ENCODE assay signal across 9 mouse cellular contexts in genomic region chr8:13649154-13649515, GRCm38 (mm10). TPM values are rescaled to one million over a fixed set of nuclear protein-coding genes. Genes with fewer than 3 reads are reported as not detected.
DNase-seq lines count a peak whose midpoint lies in the region; ATAC-seq lines count a peak whose summit lies in the region.
"Had no signal": no experiment of that assay in that cellular context is flagged by ENCODE, and none has a peak within 500 bp of the region (broad histone marks: within the 10 kb centered on the region; RNA-seq: fewer than 3 reads in every experiment).

No protein-coding gene starts in this region.

- no peaks in the 10 kb centered on the region for H3K36me3 ChIP-seq in heart, embryonic 12.5 days
- H3K36me3 ChIP-seq in hindbrain, embryonic 11.5 days (ENCODE audit: control insufficient read depth, insufficient read depth, low read length): no peaks in the 10 kb centered on the region
- no peaks in the 10 kb centered on the region for H3K36me3 ChIP-seq in midbrain, embryonic 14.5 days (ENCODE audit: control insufficient read depth, insufficient read depth, low read length)
- H3K36me3 ChIP-seq: limb, embryonic 12.5 days had no signal

- no peak overlapping the region for H3K4me3 ChIP-seq in heart, embryonic 12.5 days
- H3K4me3 ChIP-seq in hindbrain, embryonic 11.5 days (ENCODE audit: low read depth, low read length): no peak overlapping the region
- H3K4me3 ChIP-seq in midbrain, embryonic 14.5 days (replicated peaks; ENCODE audit: low read depth, low read length): no peak overlapping the region
- H3K4me3 ChIP-seq: limb, embryonic 12.5 days had no signal

- peaks cover 76% of the 10 kb centered on the region for H3K4me1 ChIP-seq in heart, embryonic 12.5 days (replicated peaks)
- H3K4me1 ChIP-seq in hindbrain, embryonic 11.5 days (replicated peaks; ENCODE audit: control insufficient read depth, insufficient read depth, low read length): peaks cover 10% of the 10 kb centered on the region
- H3K4me1 ChIP-seq in midbrain, embryonic 14.5 days (ENCODE audit: control insufficient read depth, insufficient read depth, low read length): peaks cover 30% of the 10 kb centered on the region

- ATAC-seq in heart, embryonic 12.5 days (ENCODE audit: insufficient number of reproducible peaks, low FRiP score): no peak
- peak; percentile 74 for ATAC-seq in CD4-positive, CD25-positive, alpha-beta regulatory T cell, adult 4 months
- ATAC-seq in hindbrain, embryonic 11.5 days (ENCODE audit: low FRiP score): no peak
- no peak for ATAC-seq in midbrain, embryonic 14.5 days (ENCODE audit: low FRiP score, low TSS enrichment)

- WGBS in heart, embryonic 12.5 days: 49% methylated on average over 3 of the region's 3 CpGs
- 20% methylated on average over 3 of the region's 3 CpGs for WGBS in hindbrain, embryonic 11.5 days
- WGBS in midbrain, embryonic 14.5 days: 18% methylated on average over 3 of the region's 3 CpGs

- DNase-seq in heart, postnatal 10 days: no peak
- peak; percentile 32 for DNase-seq in hindbrain, embryonic 11.5 days (ENCODE audit: low spot score)
- no peak for DNase-seq in midbrain, embryonic 14.5 days
- no peak for DNase-seq in yolk sac, embryonic 10.5 days (ENCODE audit: low spot score)
- no peak for DNase-seq in kidney, adult 8-10 months
- no peak for DNase-seq in urinary bladder, postnatal 36 days (ENCODE audit: low spot score in 2 of 2)

- H3K4me2 ChIP-seq in heart, embryonic 12.5 days: no peak overlapping the region
- H3K4me2 ChIP-seq in hindbrain, embryonic 11.5 days (replicated peaks; ENCODE audit: low read depth, low read length): no peak overlapping the region
- H3K4me2 ChIP-seq in midbrain, embryonic 14.5 days (ENCODE audit: low read length): no peak overlapping the region
- H3K4me2 ChIP-seq: limb, embryonic 12.5 days had no signal

- 0 out of 2 replicates have a peak overlapping the region, but pooled peaks have one; percentile 38 for H3K9ac ChIP-seq in heart, embryonic 12.5 days
- peak overlapping the region; percentile 46; the same call in 1 of the 2 replicates for H3K9ac ChIP-seq in hindbrain, embryonic 11.5 days (ENCODE audit: low read depth, low read length)
- H3K9ac ChIP-seq in midbrain, embryonic 14.5 days (replicated peaks; ENCODE audit: low read length): no peak overlapping the region; the same call in 1 of the 2 replicates
- H3K9ac ChIP-seq: limb, embryonic 12.5 days had no signal

- intact Hi-C loops in heart, postnatal 10 days (cut with DNase I): no loop called here

- H3K9me3 ChIP-seq in heart, embryonic 12.5 days (replicated peaks): no peaks in the 10 kb centered on the region
- no peaks in the 10 kb centered on the region for H3K9me3 ChIP-seq in hindbrain, embryonic 11.5 days (ENCODE audit: control insufficient read depth, low read length)
- H3K9me3 ChIP-seq in midbrain, embryonic 14.5 days (ENCODE audit: control insufficient read depth, low read length): no peaks in the 10 kb centered on the region
- H3K9me3 ChIP-seq: limb, embryonic 12.5 days had no signal

- peak overlapping the region; percentile 88 for H3K27ac ChIP-seq in heart, embryonic 12.5 days (ENCODE audit: poor library complexity, severe bottlenecking)
- peak overlapping the region; percentile 88 for H3K27ac ChIP-seq in hindbrain, embryonic 11.5 days (ENCODE audit: low read depth, low read length)
- H3K27ac ChIP-seq in midbrain, embryonic 14.5 days (replicated peaks; ENCODE audit: low read depth, low read length): peak overlapping the region; percentile 78

- no peaks in the 10 kb centered on the region for H3K27me3 ChIP-seq in heart, embryonic 12.5 days (replicated peaks)
- no peaks in the 10 kb centered on the region for H3K27me3 ChIP-seq in hindbrain, embryonic 11.5 days (ENCODE audit: control insufficient read depth, insufficient read depth, low read length)
- H3K27me3 ChIP-seq in midbrain, embryonic 14.5 days (ENCODE audit: control insufficient read depth, insufficient read depth, low read length): no peaks in the 10 kb centered on the region
- H3K27me3 ChIP-seq: limb, embryonic 12.5 days had no signal

RNA-seq across cellular contexts. Expression of gene Rasa3, which starts 28.3 kb away (rescaled TPM):
- 35.1 and 41.5 TPM in 2 replicates for polyA plus RNA-seq in heart, embryonic 12.5 days (2016; fragmentation: Nextera tagmentation; extraction: Ambion mirVana)
- 10 to 100 TPM; 22.3 to 25.1 TPM for total RNA-seq in heart, postnatal 10 days (2021)
- 100 to 1,000 TPM in 1 of 2 experiments, 10 to 100 TPM in 1; 77.3 to 195 TPM for polyA plus RNA-seq in CD4-positive, CD25-positive, alpha-beta regulatory T cell, adult 4 months (2017; shearing (Covaris generic))
- polyA plus RNA-seq in hindbrain, embryonic 11.5 days (2014; fragmentation: Nextera tagmentation; extraction: Ambion mirVana): 19.4 and 24.3 TPM in 2 replicates
- polyA plus RNA-seq in midbrain, embryonic 14.5 days (2014; fragmentation: Nextera tagmentation; extraction: Ambion mirVana): 18.4 and 26.0 TPM in 2 replicates

RNA-seq across cellular contexts. Expression of gene Cfap97d2, which starts 56.6 kb away (rescaled TPM):
- 0.26 TPM in 1 of 2 replicates, not detected in the other for polyA plus RNA-seq in heart, embryonic 12.5 days (2016; fragmentation: Nextera tagmentation; extraction: Ambion mirVana)
- total RNA-seq in heart, postnatal 10 days (2021): not detected
- not detected for polyA plus RNA-seq in CD4-positive, CD25-positive, alpha-beta regulatory T cell, adult 4 months (2017; shearing (Covaris generic))
- polyA plus RNA-seq in hindbrain, embryonic 11.5 days (2014; fragmentation: Nextera tagmentation; extraction: Ambion mirVana): 0.85 and 1.0 TPM in 2 replicates
- 1.6 and 2.2 TPM in 2 replicates for polyA plus RNA-seq in midbrain, embryonic 14.5 days (2014; fragmentation: Nextera tagmentation; extraction: Ambion mirVana)
